Mouse (Mus musculus): ENCODE results near the gene Tdrkh. TPM values are rescaled to one million over a fixed set of nuclear protein-coding genes. Genes with fewer than 3 reads are reported as not detected.

The Tdrkh gene
- polyA plus RNA-seq, 1 experiment from 2014 or later: 12.2 TPM

GRCm38 (mm10) chr3:94478591-94479169 lies 65.6 kb downstream of the Tdrkh start:
- H3K36me3 ChIP-seq (ENCODE audit: control insufficient read depth, insufficient read depth): no peaks in the 10 kb centered on the region
- H3K27me3 ChIP-seq (ENCODE audit: control insufficient read depth, insufficient read depth, low read length): peaks cover 33% of the 10 kb centered on the region
- no peak overlapping the region for H3K9ac ChIP-seq (ENCODE audit: low read length)
- peaks cover 12% of the 10 kb centered on the region for H3K4me1 ChIP-seq (ENCODE audit: control insufficient read depth, insufficient read depth, low read length)
- no peak overlapping the region for H3K27ac ChIP-seq (ENCODE audit: low read length)
- H3K9me3 ChIP-seq (replicated peaks; ENCODE audit: control insufficient read depth, low read length): no peaks in the 10 kb centered on the region
- ATAC-seq (replicated peaks; ENCODE audit: extremely low read depth, insufficient read depth, low FRiP score): no peak
- H3K4me2 ChIP-seq (ENCODE audit: low read depth, low read length): no peak overlapping the region
- 24% methylated on average over 9 of the region's 9 CpGs for WGBS
- no peak overlapping the region for H3K4me3 ChIP-seq (ENCODE audit: low read length)

GRCm38 (mm10) chr3:94479564-94479963 lies 66.5 kb downstream of the Tdrkh start:
- no peak overlapping the region for H3K27ac ChIP-seq (ENCODE audit: low read length)
- WGBS: 6% methylated on average over 10 of the region's 11 CpGs
- H3K27me3 ChIP-seq (ENCODE audit: control insufficient read depth, insufficient read depth, low read length): peaks cover 33% of the 10 kb centered on the region
- peak overlapping the region; percentile 26 for H3K4me3 ChIP-seq (ENCODE audit: low read length)
- no peak for ATAC-seq (replicated peaks; ENCODE audit: extremely low read depth, insufficient read depth, low FRiP score)
- peak overlapping the region; percentile 55 for H3K4me2 ChIP-seq (ENCODE audit: low read depth, low read length)
- H3K9ac ChIP-seq (ENCODE audit: low read length): no peak overlapping the region
- H3K36me3 ChIP-seq (ENCODE audit: control insufficient read depth, insufficient read depth): no peaks in the 10 kb centered on the region
- H3K4me1 ChIP-seq (ENCODE audit: control insufficient read depth, insufficient read depth, low read length): peaks cover 8% of the 10 kb centered on the region; the same call in 1 of the 2 replicates
- no peaks in the 10 kb centered on the region for H3K9me3 ChIP-seq (replicated peaks; ENCODE audit: control insufficient read depth, low read length)

DNA sequence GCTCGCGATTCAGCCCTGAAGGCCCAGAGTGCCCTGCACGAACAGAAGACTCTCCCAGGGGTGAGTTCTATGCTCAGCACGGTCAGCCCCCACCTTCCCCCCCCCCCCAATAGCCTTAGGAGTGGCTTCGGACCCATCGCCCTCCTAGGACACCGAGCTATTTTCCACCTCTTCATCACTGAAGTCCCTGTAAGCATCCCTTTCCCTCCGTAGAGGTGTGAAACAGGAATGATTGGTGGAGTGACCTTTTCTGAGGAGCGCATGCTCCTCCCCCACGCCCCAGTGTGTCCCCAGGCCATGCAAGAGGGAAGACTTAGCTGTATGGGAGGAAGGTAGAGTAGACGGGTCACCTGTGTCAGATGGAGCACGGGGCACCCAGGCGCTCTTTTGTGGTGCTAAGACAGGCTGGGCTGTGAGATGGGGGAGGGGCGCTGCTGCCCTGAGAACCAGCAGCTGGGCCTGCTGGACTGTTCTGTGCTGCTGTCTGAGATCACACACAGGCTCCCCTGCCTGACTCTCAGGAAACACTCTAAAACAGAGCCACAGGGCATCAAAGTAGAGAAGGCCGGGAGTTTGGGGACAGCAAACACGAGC lies 67.3 kb downstream of the Tdrkh start, which contains the start of gene Riiad1:
TSS of gene Riiad1 (minus strand) at position 51 of the 594 bp plus-strand sequence.
- no peak within 1 kb of the TSS for H3K9ac ChIP-seq (ENCODE audit: low read length)
- ATAC-seq (replicated peaks; ENCODE audit: extremely low read depth, insufficient read depth, low FRiP score): no peak
- 10% methylated on average over 16 of the region's 16 CpGs for WGBS
- no peaks in the 10 kb centered on the region for H3K9me3 ChIP-seq (replicated peaks; ENCODE audit: control insufficient read depth, low read length)
- peak within 1 kb of the TSS; percentile 55 for H3K4me2 ChIP-seq (ENCODE audit: low read depth, low read length)
- peak within 1 kb of the TSS; percentile 26 for H3K4me3 ChIP-seq (ENCODE audit: low read length)
- H3K36me3 ChIP-seq (ENCODE audit: control insufficient read depth, insufficient read depth): no peaks in the 10 kb centered on the region
- no peak within 1 kb of the TSS for H3K27ac ChIP-seq (ENCODE audit: low read length)
- peaks cover 8% of the 10 kb centered on the region; the same call in 1 of the 2 replicates for H3K4me1 ChIP-seq (ENCODE audit: control insufficient read depth, insufficient read depth, low read length)
- H3K27me3 ChIP-seq (ENCODE audit: control insufficient read depth, insufficient read depth, low read length): peaks cover 33% of the 10 kb centered on the region

GRCm38 (mm10) chr3:94481429-94481828 lies 68.4 kb downstream of the Tdrkh start:
- Histone ChIP-seq H3K36me3 (ENCODE audit: control insufficient read depth, insufficient read depth) (no peaks in the 10 kb centered on the region), H3K9ac (ENCODE audit: low read length) (no peak overlapping the region), H3K9me3 (replicated peaks; ENCODE audit: control insufficient read depth, low read length) (no peaks in the 10 kb centered on the region), H3K4me1 (ENCODE audit: control insufficient read depth, insufficient read depth, low read length) (peaks cover 8% of the 10 kb centered on the region; the same call in 1 of the 2 replicates), H3K4me3 (ENCODE audit: low read length) (no peak overlapping the region), H3K27me3 (ENCODE audit: control insufficient read depth, insufficient read depth, low read length) (peaks cover 33% of the 10 kb centered on the region), H3K27ac (ENCODE audit: low read length) (no peak overlapping the region), H3K4me2 (ENCODE audit: low read depth, low read length) (no peak overlapping the region)
- WGBS: 48% methylated on average over 4 of the region's 4 CpGs
- ATAC-seq (replicated peaks; ENCODE audit: extremely low read depth, insufficient read depth, low FRiP score): no peak

DNA sequence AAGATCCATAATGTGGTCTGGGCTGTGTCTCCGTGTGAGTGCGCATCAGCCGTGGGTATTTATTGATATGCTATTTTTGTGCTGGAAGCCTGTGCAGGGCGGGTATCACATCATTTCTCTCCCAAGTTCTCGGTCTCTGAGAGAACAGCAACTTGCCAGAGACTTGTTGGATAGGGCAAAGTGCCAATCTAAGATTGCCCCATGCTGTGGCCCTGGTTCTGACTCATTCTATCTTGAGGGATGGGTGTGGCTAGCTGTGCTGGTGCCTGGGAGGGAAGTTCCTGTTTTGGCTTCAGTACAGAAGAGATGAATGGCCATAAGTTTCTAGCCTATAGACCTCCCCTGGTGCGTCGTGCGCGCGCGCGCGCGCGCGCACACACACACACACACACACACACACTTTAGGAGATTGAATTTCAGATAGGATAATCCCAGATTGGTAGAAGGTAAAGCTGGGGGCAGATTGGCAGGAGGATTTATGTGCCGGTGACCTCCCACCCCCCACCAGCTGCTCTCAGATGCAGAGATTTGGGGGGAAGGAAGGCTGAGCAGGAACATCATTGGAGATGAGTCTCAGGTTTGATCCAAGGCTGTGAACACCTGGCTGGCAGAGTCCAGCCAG lies 69.8 kb downstream of the Tdrkh start:
- 71% methylated on average over 17 of the region's 17 CpGs for WGBS
- H3K36me3 ChIP-seq (ENCODE audit: control insufficient read depth, insufficient read depth): no peaks in the 10 kb centered on the region
- no peaks in the 10 kb centered on the region for H3K9me3 ChIP-seq (replicated peaks; ENCODE audit: control insufficient read depth, low read length)
- no peak overlapping the region for H3K27ac ChIP-seq (ENCODE audit: low read length)
- no peak overlapping the region for H3K4me3 ChIP-seq (ENCODE audit: low read length)
- H3K4me1 ChIP-seq (ENCODE audit: control insufficient read depth, insufficient read depth, low read length): peaks cover 10% of the 10 kb centered on the region; the same call in 1 of the 2 replicates
- no peak overlapping the region for H3K4me2 ChIP-seq (ENCODE audit: low read depth, low read length)
- peaks cover 31% of the 10 kb centered on the region for H3K27me3 ChIP-seq (ENCODE audit: control insufficient read depth, insufficient read depth, low read length)
- ATAC-seq (replicated peaks; ENCODE audit: extremely low read depth, insufficient read depth, low FRiP score): no peak; the same call in 1 of the 2 replicates
- H3K9ac ChIP-seq (ENCODE audit: low read length): no peak overlapping the region

- Histone ChIP-seq H3K27ac (ENCODE audit: low read length) (no peak overlapping the region), H3K4me3 (ENCODE audit: low read length) (no peak overlapping the region), H3K36me3 (ENCODE audit: control insufficient read depth, insufficient read depth) (no peaks in the 10 kb centered on the region), H3K4me1 (ENCODE audit: control insufficient read depth, insufficient read depth, low read length) (peaks cover 10% of the 10 kb centered on the region; the same call in 1 of the 2 replicates), H3K9me3 (replicated peaks; ENCODE audit: control insufficient read depth, low read length) (no peaks in the 10 kb centered on the region), H3K9ac (ENCODE audit: low read length) (no peak overlapping the region), H3K4me2 (ENCODE audit: low read depth, low read length) (no peak overlapping the region), H3K27me3 (ENCODE audit: control insufficient read depth, insufficient read depth, low read length) (peaks cover 22% of the 10 kb centered on the region)
- no peak for ATAC-seq (replicated peaks; ENCODE audit: extremely low read depth, insufficient read depth, low FRiP score)
- WGBS: 28% methylated on average over 20 of the region's 20 CpGs
Observed at GRCm38 (mm10) chr3:94483790-94484439, 70.8 kb downstream of the Tdrkh start.

Other genes starting within 250 kb of the Tdrkh start
- gene Gm10696, start 235.1 kb upstream of the Tdrkh start, polyA plus RNA-seq (2015; fragmentation: Nextera tagmentation; extraction: Ambion mirVana): not detected in 2 replicates
- not detected in 2 replicates for gene Gm5286, start 216.6 kb upstream of the Tdrkh start, polyA plus RNA-seq (2015; fragmentation: Nextera tagmentation; extraction: Ambion mirVana)
- gene Gm4778, start 149.2 kb upstream of the Tdrkh start, polyA plus RNA-seq (2015; fragmentation: Nextera tagmentation; extraction: Ambion mirVana): not detected in 2 replicates
- 12.4 and 13.0 TPM in 2 replicates for gene Them4, start 103.2 kb upstream of the Tdrkh start, polyA plus RNA-seq (2015; fragmentation: Nextera tagmentation; extraction: Ambion mirVana)
- 0.14 TPM in 1 of 2 replicates, not detected in the other for gene Them5, start 71.2 kb upstream of the Tdrkh start, polyA plus RNA-seq (2015; fragmentation: Nextera tagmentation; extraction: Ambion mirVana)
- gene C2cd4d, start 50.8 kb upstream of the Tdrkh start, polyA plus RNA-seq (2015; fragmentation: Nextera tagmentation; extraction: Ambion mirVana): 0.22 and 0.54 TPM in 2 replicates
- 10.1 and 15.1 TPM in 2 replicates for gene Rorc, start 40.5 kb upstream of the Tdrkh start, polyA plus RNA-seq (2015; fragmentation: Nextera tagmentation; extraction: Ambion mirVana)
- gene Lingo4, start 14.8 kb upstream of the Tdrkh start, polyA plus RNA-seq (2015; fragmentation: Nextera tagmentation; extraction: Ambion mirVana): 0.27 and 0.46 TPM in 2 replicates
- 64.6 and 71.6 TPM in 2 replicates for gene Mrpl9, start 30.0 kb downstream of the Tdrkh start, polyA plus RNA-seq (2015; fragmentation: Nextera tagmentation; extraction: Ambion mirVana)
- 0.49 and 0.72 TPM in 2 replicates for gene Oaz3, start 30.6 kb downstream of the Tdrkh start, polyA plus RNA-seq (2015; fragmentation: Nextera tagmentation; extraction: Ambion mirVana)
- gene Celf3, start 65.0 kb downstream of the Tdrkh start, polyA plus RNA-seq (2015; fragmentation: Nextera tagmentation; extraction: Ambion mirVana): 1.7 and 1.8 TPM in 2 replicates
- 4.7 and 5.0 TPM in 2 replicates for gene Riiad1, start 67.1 kb downstream of the Tdrkh start, polyA plus RNA-seq (2015; fragmentation: Nextera tagmentation; extraction: Ambion mirVana)
- 30.5 and 31.2 TPM in 2 replicates for gene Snx27, start 169.4 kb downstream of the Tdrkh start, polyA plus RNA-seq (2015; fragmentation: Nextera tagmentation; extraction: Ambion mirVana)
- gene Gm10972, start 229.8 kb downstream of the Tdrkh start, polyA plus RNA-seq (2015; fragmentation: Nextera tagmentation; extraction: Ambion mirVana): not detected in 2 replicates
- gene Tuft1, start 245.6 kb downstream of the Tdrkh start, polyA plus RNA-seq (2015; fragmentation: Nextera tagmentation; extraction: Ambion mirVana): 6.4 and 7.0 TPM in 2 replicates

Data from heart, embryonic 16.5 days (tissue).